In genomic region chr8:82281995-82282394, GRCm38 (mm10) we compare ENCODE assay signal across 17 mouse cellular contexts.
"Had no signal": no experiment of that assay in that cellular context is flagged by ENCODE, and none has a peak within 500 bp of the region (broad histone marks: within the 10 kb centered on the region; RNA-seq: fewer than 3 reads in every experiment).

No protein-coding gene starts in this region.

- H3K4me3 ChIP-seq: liver, embryonic 13.5 days; midbrain, embryonic 12.5 days; neural tube, embryonic 12.5 days; neural tube, embryonic 15.5 days; stomach, embryonic 15.5 days had no signal

- ATAC-seq: intestine, postnatal 0 days had no signal

- H3K27ac ChIP-seq: kidney, postnatal 0 days; liver, embryonic 13.5 days; midbrain, embryonic 12.5 days; neural tube, embryonic 12.5 days; neural tube, embryonic 15.5 days; stomach, embryonic 15.5 days had no signal

- DNase-seq: kidney, adult 2 months; kidney, postnatal 25 days; liver, embryonic 13.5 days; lung, adult 2 months; lung, postnatal 14 days; lung, postnatal 4 days; retina, postnatal 1 day; right cerebral cortex, postnatal 25 days; spleen, adult 18-20 months; thymus, adult 18-20 months; thymus, postnatal 36 days had no signal
